Mouse (Mus musculus): Measurements from ENCODE around the gene Itprid1.

The Itprid1 gene

GRCm38 (mm10) chr6:55836650-55837320, at the start of gene Itprid1:
Gene Itprid1 (plus strand): TSS chr6:55836895.
- DNase-seq, result peak; percentile 9

DNA sequence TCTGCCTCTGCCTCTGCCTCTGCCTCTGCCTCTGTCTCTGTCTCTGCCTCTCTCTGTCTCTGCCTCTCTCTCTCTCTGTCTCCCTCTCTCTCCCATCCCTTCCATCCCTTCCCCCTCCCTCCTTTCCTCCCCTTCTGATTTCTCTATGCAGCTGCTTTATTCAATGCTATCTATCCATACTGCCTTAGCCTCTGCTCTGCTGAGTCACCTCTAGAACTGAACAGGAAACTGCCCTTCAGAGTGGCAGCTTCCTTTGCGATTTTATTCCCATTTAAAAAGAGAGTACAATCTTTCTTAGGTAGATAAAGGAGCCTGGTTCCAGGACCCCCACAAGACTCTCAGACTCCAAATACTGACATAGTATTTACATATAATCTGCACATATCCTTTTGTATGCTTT, 47.1 kb upstream of the Itprid1 start:
- DNase-seq, result no peak

DNA sequence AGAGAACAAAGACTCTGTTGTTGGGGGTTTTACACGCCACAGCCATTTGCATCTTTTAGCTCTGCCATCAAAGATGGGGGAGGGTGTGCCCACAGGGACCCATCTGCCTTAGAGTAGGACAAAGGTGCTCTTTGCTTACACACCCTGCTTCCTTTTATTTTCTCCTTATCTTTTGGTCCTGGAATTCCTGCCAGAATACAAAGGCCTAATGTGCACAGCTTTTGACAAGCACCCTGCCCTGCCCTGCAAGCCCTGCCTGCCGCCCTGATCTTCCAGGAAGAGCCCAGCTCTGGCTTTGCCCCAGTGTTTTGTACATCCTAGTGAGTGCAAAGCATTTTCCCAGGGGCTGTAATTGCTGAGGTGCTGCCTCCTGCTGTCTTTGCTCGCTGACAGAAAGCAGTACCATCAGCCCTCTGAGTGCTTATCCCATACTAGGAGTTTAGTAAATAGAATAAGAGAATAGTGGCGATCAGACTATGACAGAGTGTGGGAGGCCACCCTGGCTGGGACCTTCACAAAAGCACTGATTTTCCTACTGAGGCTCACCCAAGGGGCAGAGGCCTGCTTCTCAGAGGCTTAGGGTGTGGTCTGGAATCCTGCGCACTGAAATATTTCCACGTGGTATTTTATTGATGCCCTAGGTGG, 44.7 kb upstream of the Itprid1 start:
- no peak for DNase-seq

- DNase-seq, result peak; percentile 66
These were observed 44.2 kb upstream of the Itprid1 start for GRCm38 (mm10) chr6:55792536-55792935.

DNA sequence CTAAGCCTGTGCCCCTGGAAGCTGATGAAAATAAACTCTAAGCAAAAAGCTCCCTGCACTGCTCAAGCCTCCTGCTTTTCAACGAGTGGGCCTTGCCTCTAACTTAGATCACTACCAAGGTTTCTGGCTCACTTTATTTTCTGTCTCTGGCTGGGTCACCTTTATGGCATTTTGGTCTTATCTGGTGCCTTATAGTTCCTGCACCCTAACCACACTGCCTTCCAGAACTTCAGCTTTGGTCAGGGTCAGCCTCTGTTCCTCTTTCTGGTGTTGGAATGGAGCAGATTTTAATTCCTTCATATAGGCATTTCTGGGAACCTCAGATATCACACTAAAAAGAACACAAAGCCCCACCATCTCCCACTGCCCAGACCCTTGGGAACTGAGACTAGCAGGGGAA, 34.0 kb upstream of the Itprid1 start:
- DNase-seq, result no peak

GRCm38 (mm10) chr6:55803357-55803756, 33.3 kb upstream of the Itprid1 start:
- DNase-seq, result no peak

GRCm38 (mm10) chr6:55803991-55804680, 32.6 kb upstream of the Itprid1 start:
- peak; percentile 63 for DNase-seq

GRCm38 (mm10) chr6:55804681-55805000, 32.1 kb upstream of the Itprid1 start:
- DNase-seq, result peak; percentile 23

- DNase-seq, result peak; percentile 33
These were observed 31.2 kb upstream of the Itprid1 start for GRCm38 (mm10) chr6:55805291-55806137.

GRCm38 (mm10) chr6:55806537-55806936, 30.2 kb upstream of the Itprid1 start:
- peak; percentile 13 for DNase-seq

DNA sequence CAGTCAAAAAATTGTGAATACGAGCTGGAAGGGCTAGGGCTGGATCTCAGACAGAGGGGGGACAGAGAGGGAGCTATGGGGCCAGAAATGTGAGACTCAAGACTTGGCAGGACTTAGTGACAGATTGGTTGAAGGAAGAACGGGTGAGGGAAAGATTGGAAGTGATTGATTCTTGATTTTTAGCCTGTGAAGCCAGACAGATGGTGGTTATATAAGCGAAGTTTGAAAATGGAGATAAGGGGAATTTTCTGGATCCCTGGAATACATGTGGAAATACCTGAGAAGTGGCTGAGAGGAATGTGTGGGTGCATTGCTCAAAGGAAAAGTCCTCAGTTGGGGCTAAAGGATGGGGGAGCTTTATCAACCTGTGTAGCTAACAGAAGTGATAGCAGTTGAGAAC, 28.0 kb upstream of the Itprid1 start:
- DNase-seq, result peak; percentile 24

- DNase-seq, result peak; percentile 87
These were observed 25.5 kb upstream of the Itprid1 start for GRCm38 (mm10) chr6:55811153-55811552.

- DNase-seq, result no peak
These were observed 24.3 kb upstream of the Itprid1 start for GRCm38 (mm10) chr6:55812353-55812752.

DNA sequence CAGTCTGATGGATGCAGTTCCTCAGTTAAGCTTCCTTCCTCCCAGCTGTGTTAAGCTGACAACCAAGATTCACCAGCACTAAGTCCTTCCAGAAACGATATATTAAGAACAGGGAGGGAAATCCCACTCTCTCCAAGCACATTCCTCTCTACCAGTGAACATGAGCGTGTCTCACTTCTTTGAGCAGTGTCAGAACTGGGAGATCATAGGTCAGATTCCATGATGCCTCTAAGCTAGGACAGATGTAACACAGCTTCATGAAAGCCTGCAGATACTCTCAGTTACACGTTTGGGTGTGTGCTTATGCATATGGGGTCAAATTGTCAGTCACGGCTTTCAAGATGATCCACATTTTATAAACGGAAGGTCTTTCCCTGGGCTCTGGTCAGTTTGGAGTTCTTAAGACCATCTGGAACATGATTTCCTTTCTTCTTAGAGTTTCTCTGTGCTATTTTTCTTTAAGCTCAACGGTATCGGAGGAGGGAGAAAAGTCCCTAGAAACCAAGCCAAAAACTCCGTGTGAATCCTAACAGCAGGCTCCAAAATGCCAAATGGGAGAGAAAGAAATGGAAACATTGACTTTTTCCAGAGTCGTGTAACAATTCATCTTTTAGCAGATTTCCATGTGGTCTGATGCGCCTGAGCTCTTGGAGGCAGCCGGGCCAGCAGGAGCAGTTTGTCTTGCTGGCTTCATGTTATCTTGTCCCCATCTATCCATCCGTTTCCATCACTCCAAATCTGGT, 22.3 kb upstream of the Itprid1 start:
- peak; percentile 43 for DNase-seq

GRCm38 (mm10) chr6:55816911-55817310, 19.8 kb upstream of the Itprid1 start:
- DNase-seq, result no peak

DNA sequence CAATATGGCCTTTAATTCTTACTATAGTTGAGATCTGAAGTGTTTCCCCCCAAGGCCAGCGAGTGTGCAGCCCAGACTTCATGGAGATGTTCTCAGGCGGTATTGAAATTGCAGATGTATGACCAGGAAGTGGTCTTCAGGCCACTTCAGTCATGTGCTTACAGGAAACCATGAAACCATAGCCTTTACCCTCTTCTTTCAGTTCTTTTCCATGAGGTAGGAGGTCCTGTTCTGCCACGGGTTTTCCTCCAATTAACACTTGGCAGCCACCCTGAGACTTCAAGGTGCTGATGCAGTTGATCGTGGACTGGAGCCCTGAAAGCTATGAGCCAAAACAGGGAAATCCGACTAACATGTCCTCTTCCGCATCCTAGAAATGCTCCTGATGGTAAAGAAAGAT, 7.0 kb upstream of the Itprid1 start:
- DNase-seq, result no peak

DNA sequence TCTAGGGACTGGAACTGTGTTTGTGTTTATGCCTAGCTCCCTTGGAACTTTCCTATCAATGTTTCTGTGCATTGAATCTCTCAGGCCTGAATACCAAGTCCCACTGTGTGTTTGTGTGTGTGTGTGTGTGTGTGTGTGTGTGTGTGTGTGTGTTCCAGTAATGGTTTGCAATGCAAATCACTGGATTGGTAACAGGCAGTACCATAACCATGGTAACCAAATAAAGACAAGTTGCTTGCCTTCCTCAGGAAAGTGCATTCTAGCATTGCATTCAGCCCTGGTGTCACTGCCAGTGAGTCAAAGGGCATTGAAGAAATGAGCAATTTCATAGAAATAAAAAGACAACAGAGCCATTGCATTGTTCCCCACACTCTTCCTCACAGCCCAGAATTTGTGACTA, 15.9 kb downstream of the Itprid1 start:
- no peak for DNase-seq

DNA sequence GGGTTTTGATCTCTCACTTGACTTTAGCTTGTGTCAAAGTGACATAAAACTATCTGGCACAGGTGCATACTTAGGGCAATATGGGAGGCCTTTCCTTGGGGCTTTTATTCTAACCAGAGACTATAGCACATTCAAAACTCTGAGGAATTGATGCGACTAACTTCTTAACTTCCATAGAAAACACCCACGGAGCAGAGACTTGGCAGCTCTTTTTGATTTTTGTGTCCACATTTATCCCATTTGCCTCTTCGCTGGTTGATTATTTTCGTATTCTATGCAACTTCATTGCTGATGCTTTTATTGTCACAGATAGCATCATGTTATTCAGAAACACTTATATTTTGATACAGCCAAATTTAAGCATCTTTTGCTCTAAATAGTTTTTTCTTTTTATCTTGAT, 19.4 kb downstream of the Itprid1 start:
- DNase-seq, result no peak

- peak; percentile 71 for DNase-seq
These were observed 28.5 kb downstream of the Itprid1 start for GRCm38 (mm10) chr6:55865206-55865605.

GRCm38 (mm10) chr6:55879356-55879960, 42.8 kb downstream of the Itprid1 start:
- DNase-seq, result peak; percentile 39

GRCm38 (mm10) chr6:55880886-55881285, 44.2 kb downstream of the Itprid1 start:
- DNase-seq, result peak; percentile 20

GRCm38 (mm10) chr6:55887598-55887997, 50.9 kb downstream of the Itprid1 start:
- no peak for DNase-seq

Measured in layer of hippocampus, adult 9-11 months (tissue).